Comparison of ENCODE assay signal across 8 mouse cellular contexts in the genomic region with DNA sequence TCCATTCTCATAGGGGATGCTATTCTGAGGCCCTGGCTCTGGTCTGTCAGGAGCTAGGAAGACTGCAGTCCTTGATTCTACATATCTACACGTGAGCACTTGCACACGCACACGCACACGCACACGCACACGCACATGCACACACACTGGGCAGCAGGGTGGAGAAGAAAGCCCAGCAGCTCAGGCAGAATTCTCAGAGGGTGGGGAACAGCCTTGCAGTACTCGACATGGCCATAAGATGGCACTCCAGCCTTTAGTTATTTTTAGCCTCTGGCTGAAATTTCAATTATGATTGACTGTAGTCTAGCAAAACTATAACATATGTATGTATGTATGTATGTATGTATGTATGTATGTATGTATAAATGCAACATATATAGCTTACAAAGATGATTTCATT. TPM values are rescaled to one million over a fixed set of nuclear protein-coding genes. Genes with fewer than 3 reads are reported as not detected.
DNase-seq lines count a peak whose midpoint lies in the region; ATAC-seq and TF ChIP-seq lines count a peak whose summit lies in the region.

No protein-coding gene starts in this region.

- no peaks in the 10 kb centered on the region for H3K9me3 ChIP-seq in kidney, postnatal 0 days (replicated peaks; ENCODE audit: low read length)
- H3K9me3 ChIP-seq in kidney, embryonic 14.5 days (ENCODE audit: control insufficient read depth, low read length) = no peaks in the 10 kb centered on the region
- no peaks in the 10 kb centered on the region for H3K9me3 ChIP-seq in neural tube, embryonic 14.5 days (ENCODE audit: control insufficient read depth, low read length)

- H3K9ac ChIP-seq in kidney, postnatal 0 days (ENCODE audit: low read depth, low read length) = no peak overlapping the region
- H3K9ac ChIP-seq in kidney, embryonic 14.5 days (ENCODE audit: low read depth, low read length) = no peak overlapping the region
- no peak overlapping the region for H3K9ac ChIP-seq in neural tube, embryonic 14.5 days (replicated peaks; ENCODE audit: low read depth, low read length)

- no peak for ATAC-seq in kidney, postnatal 0 days (replicated peaks; ENCODE audit: low FRiP score, low read depth)
- no peak for ATAC-seq in kidney, embryonic 14.5 days (ENCODE audit: low FRiP score, low TSS enrichment)
- 0 out of 2 replicates have a peak, but pooled peaks have one; percentile 42 for ATAC-seq in neural tube, embryonic 14.5 days (ENCODE audit: low read depth)

- no peak overlapping the region for H3K4me3 ChIP-seq in kidney, postnatal 0 days (replicated peaks; ENCODE audit: low read depth, low read length)
- H3K4me3 ChIP-seq in kidney, embryonic 14.5 days (ENCODE audit: low read length) = no peak overlapping the region
- H3K4me3 ChIP-seq in neural tube, embryonic 14.5 days (ENCODE audit: low read depth, low read length) = no peak overlapping the region

- 0 out of 2 replicates have a peak, but pooled peaks cover 5% of the 10 kb centered on the region for H3K4me1 ChIP-seq in kidney, postnatal 0 days (replicated peaks; ENCODE audit: insufficient read depth, low read length)
- no peaks in the 10 kb centered on the region for H3K4me1 ChIP-seq in kidney, embryonic 14.5 days (ENCODE audit: control insufficient read depth, insufficient read depth, low read length)
- no peaks in the 10 kb centered on the region for H3K4me1 ChIP-seq in neural tube, embryonic 14.5 days (ENCODE audit: control insufficient read depth, insufficient read depth, low read length)

- no peaks in the 10 kb centered on the region for H3K27me3 ChIP-seq in kidney, postnatal 0 days (ENCODE audit: insufficient read depth, low read length)
- no peaks in the 10 kb centered on the region for H3K27me3 ChIP-seq in kidney, embryonic 14.5 days (ENCODE audit: control insufficient read depth, insufficient read depth, low read length)
- peaks cover 3% of the 10 kb centered on the region for H3K27me3 ChIP-seq in neural tube, embryonic 14.5 days (ENCODE audit: control insufficient read depth, insufficient read depth, low read length)

- DNase-seq in kidney, postnatal 0 days (ENCODE audit: low spot score) = peak; percentile 64
- DNase-seq in adipocyte (ENCODE audit: low spot score) = peak; percentile 76
- peak; percentile 46 for DNase-seq in embryo, embryonic 11.5 days (ENCODE audit: low read depth, low spot score)
- DNase-seq in heart, postnatal 14 days = peak; percentile 63 to 73
- DNase-seq in left cerebral cortex, postnatal 36 days (ENCODE audit: low spot score in 2 of 2) = peak; percentile 15 to 49
- DNase-seq in B cell, adult 2 months = no peak

- intact Hi-C loops in heart, postnatal 14 days (cut with DNase I) = loop anchor here (5.0 kb wide), 2 partner anchors 88 to 943 kb away; no protein-coding TSS in a partner anchor
- intact Hi-C loops in left cerebral cortex, postnatal 36 days (cut with DNase I) = loop anchor here (5.0 kb wide), 2 partner anchors 158 to 943 kb away; a partner anchor contains a TSS

- 0 out of 2 replicates have a peak, but pooled peaks cover 5% of the 10 kb centered on the region for H3K36me3 ChIP-seq in kidney, postnatal 0 days (ENCODE audit: insufficient read depth, low read length)
- H3K36me3 ChIP-seq in kidney, embryonic 14.5 days (ENCODE audit: control insufficient read depth, insufficient read depth, low read length) = peaks cover 15% of the 10 kb centered on the region
- no peaks in the 10 kb centered on the region for H3K36me3 ChIP-seq in neural tube, embryonic 14.5 days (ENCODE audit: control insufficient read depth, insufficient read depth, low read length)

- no peak overlapping the region for H3K4me2 ChIP-seq in kidney, postnatal 0 days (ENCODE audit: low read length)
- H3K4me2 ChIP-seq in kidney, embryonic 14.5 days (replicated peaks; ENCODE audit: low read depth, low read length) = no peak overlapping the region
- no peak overlapping the region for H3K4me2 ChIP-seq in neural tube, embryonic 14.5 days (ENCODE audit: low read depth, low read length)

- H3K27ac ChIP-seq in kidney, postnatal 0 days = no peak overlapping the region
- no peak overlapping the region for H3K27ac ChIP-seq in kidney, embryonic 14.5 days (ENCODE audit: low read depth, low read length)
- no peak overlapping the region for H3K27ac ChIP-seq in neural tube, embryonic 14.5 days (ENCODE audit: low read depth, low read length)

- peak; percentile 94 for TF ChIP-seq CTCF in kidney, postnatal 0 days (IDR thresholded peaks at IDR 0.05; ENCODE audit: low read depth)

- 36% methylated on average over 7 of the region's 7 CpGs for WGBS in kidney, postnatal 0 days
- WGBS in kidney, embryonic 14.5 days = 26% methylated on average over 7 of the region's 7 CpGs
- WGBS in neural tube, embryonic 14.5 days = 9% methylated on average over 7 of the region's 7 CpGs

RNA-seq across cellular contexts. Expression of a gene that starts 31.5 kb away (rescaled TPM):
- 7.0 and 7.1 TPM in 2 replicates for polyA plus RNA-seq in kidney, postnatal 0 days (2015; fragmentation: Nextera tagmentation; extraction: Ambion mirVana)
- polyA plus RNA-seq in kidney, embryonic 14.5 days (2014; fragmentation: Nextera tagmentation; extraction: Ambion mirVana) = 1.2 and 1.6 TPM in 2 replicates
- under 1 TPM; 0.12 to 0.22 TPM for total RNA-seq in heart, postnatal 14 days (2021)
- not detected for total RNA-seq in left cerebral cortex, postnatal 36 days (2021)
- 0.50 and 0.76 TPM in 2 replicates for polyA plus RNA-seq in neural tube, embryonic 14.5 days (2014; fragmentation: Nextera tagmentation; extraction: Ambion mirVana)

Comparison
In these comparisons a context has a peak if more than half of its experiments do, and no peak if none do; other contexts are left out.
1. DNase-seq: peak in kidney, postnatal 0 days (single experiment), adipocyte (single experiment), embryo, embryonic 11.5 days (single experiment), heart, postnatal 14 days (2 of 2) and left cerebral cortex, postnatal 36 days (2 of 2); none in B cell, adult 2 months (0 of 2).